Mouse (Mus musculus): ENCODE results near the gene Grik4. TPM values are rescaled to one million over a fixed set of nuclear protein-coding genes. Genes with fewer than 3 reads are reported as not detected.
"Not testable (repeated sequence)": the region's sequence is repeated elsewhere in the genome, so short reads cannot be mapped to it uniquely, and the experiment has no call there.

Gene Grik4
- polyA plus RNA-seq, 1 experiment from 2014 or later, result 1.2 TPM

DNA sequence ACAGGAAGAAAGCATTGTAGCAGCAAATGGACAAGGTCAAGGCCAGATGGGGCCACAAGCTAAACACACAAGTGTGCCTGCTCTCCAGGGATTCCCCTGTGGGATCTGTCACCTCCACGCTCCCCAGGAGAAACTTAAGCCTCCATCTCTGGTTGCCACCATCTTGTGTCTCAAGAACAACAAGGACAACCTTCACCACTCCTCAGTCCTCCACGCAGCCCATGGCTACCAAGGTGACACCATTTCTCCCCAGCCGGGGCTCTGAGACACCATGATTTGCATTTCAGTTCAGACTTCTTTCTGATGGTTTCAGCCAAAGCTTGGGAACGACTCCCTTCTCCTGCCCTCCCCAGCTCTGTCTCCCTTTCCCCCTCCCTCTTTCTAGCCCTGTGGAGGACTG is 152.9 kb downstream of the Grik4 start:
- WGBS, result 80% methylated on average over 4 of the region's 4 CpGs
- no peak overlapping the region for H3K27ac ChIP-seq (ENCODE audit: low read depth, low read length)
- H3K4me1 ChIP-seq (ENCODE audit: control insufficient read depth, insufficient read depth, low read length), result peaks cover 4% of the 10 kb centered on the region
- H3K27me3 ChIP-seq (ENCODE audit: control insufficient read depth, insufficient read depth, low read length), result no peaks in the 10 kb centered on the region
- no peaks in the 10 kb centered on the region for H3K36me3 ChIP-seq (ENCODE audit: control insufficient read depth, insufficient read depth, low read length)
- no peak overlapping the region for H3K4me2 ChIP-seq
- H3K9me3 ChIP-seq (ENCODE audit: control insufficient read depth, low read length), result no peaks in the 10 kb centered on the region
- no peak overlapping the region for H3K4me3 ChIP-seq (ENCODE audit: low read depth, low read length)
- no peak overlapping the region for H3K9ac ChIP-seq (ENCODE audit: low read length)
- no peak for DNase-seq (ENCODE audit: low spot score, missing footprints)
- ATAC-seq (ENCODE audit: low FRiP score), result no peak

DNA sequence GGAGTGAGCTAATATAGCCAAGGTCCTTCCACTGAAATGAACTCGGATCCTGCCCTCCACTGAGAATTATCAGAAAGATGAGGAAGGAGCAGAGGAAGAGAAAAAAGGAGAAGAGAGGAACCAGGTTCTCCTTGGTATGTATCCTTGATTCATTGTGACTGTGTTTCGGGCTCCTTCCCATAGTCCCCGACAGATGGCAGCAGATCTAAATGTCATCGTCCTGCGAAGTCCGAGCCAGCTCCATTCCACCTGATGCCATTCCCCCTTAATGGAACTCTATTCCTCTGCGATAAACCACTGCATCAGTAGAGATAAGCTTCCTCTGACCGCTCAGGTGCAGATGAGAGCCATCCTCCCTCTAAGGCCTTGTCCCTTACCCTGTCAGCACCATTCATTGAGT is 155.8 kb downstream of the Grik4 start:
- ATAC-seq (ENCODE audit: low FRiP score), result no peak
- Histone ChIP-seq H3K9me3 (ENCODE audit: control insufficient read depth, low read length) (no peaks in the 10 kb centered on the region), H3K4me2 (no peak overlapping the region), H3K4me1 (ENCODE audit: control insufficient read depth, insufficient read depth, low read length) (peaks cover 4% of the 10 kb centered on the region), H3K4me3 (ENCODE audit: low read depth, low read length) (no peak overlapping the region), H3K36me3 (ENCODE audit: control insufficient read depth, insufficient read depth, low read length) (no peaks in the 10 kb centered on the region), H3K27me3 (ENCODE audit: control insufficient read depth, insufficient read depth, low read length) (no peaks in the 10 kb centered on the region), H3K27ac (ENCODE audit: low read depth, low read length) (no peak overlapping the region), H3K9ac (ENCODE audit: low read length) (no peak overlapping the region)
- peak; percentile 92 for DNase-seq (ENCODE audit: low spot score, missing footprints)
- WGBS, result 30% methylated on average over 8 of the region's 8 CpGs

DNA sequence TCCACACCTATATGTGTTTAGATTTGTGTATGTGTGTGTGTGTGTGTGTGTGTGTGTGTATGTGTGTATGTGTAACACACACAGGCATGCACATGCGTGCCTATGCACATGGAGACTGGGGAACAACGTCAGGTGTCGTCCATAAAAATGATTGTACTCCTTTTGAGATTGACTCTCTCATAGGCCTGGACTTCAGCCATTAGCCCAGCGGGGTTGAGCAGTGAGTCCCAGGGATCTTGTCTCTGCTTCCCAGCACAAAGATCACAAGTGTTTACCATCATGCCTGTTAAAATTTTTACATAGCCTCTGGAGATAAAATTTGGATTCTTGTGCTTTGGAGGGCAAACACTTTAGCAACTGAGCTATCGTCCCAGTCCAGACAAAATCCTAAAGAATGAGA is 157.4 kb downstream of the Grik4 start:
- WGBS, result 89% methylated on average over 5 of the region's 5 CpGs
- H3K4me1 ChIP-seq (ENCODE audit: control insufficient read depth, insufficient read depth, low read length), result no peaks in the 10 kb centered on the region
- H3K27me3 ChIP-seq (ENCODE audit: control insufficient read depth, insufficient read depth, low read length), result no peaks in the 10 kb centered on the region
- ATAC-seq (ENCODE audit: low FRiP score), result no peak
- H3K9me3 ChIP-seq (ENCODE audit: control insufficient read depth, low read length), result no peaks in the 10 kb centered on the region
- no peak for DNase-seq (ENCODE audit: low spot score, missing footprints)
- no peak overlapping the region for H3K9ac ChIP-seq (ENCODE audit: low read length)
- no peaks in the 10 kb centered on the region for H3K36me3 ChIP-seq (ENCODE audit: control insufficient read depth, insufficient read depth, low read length)
- H3K27ac ChIP-seq (ENCODE audit: low read depth, low read length), result no peak overlapping the region
- H3K4me3 ChIP-seq (ENCODE audit: low read depth, low read length), result no peak overlapping the region
- no peak overlapping the region for H3K4me2 ChIP-seq

DNA sequence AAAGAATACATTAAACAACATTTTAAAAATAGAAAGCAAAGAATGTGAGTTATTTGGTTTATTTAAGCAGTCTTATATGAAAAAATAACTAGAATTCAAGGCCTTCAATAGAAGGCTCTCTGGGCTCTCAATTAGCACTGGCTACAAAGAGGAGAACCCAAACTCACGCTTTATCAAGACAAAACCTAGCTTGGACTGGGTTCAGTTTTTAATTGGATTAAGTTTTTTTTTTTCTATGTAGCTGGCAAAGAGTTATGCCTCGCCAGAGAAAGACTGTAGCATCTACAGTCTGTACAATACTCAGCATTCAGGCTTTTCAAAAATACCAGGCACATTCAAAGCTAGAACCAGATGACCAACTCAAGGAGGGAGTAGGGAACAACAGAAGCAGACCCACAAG is 158.0 kb downstream of the Grik4 start:
- no peak for DNase-seq (ENCODE audit: low spot score, missing footprints)

DNA sequence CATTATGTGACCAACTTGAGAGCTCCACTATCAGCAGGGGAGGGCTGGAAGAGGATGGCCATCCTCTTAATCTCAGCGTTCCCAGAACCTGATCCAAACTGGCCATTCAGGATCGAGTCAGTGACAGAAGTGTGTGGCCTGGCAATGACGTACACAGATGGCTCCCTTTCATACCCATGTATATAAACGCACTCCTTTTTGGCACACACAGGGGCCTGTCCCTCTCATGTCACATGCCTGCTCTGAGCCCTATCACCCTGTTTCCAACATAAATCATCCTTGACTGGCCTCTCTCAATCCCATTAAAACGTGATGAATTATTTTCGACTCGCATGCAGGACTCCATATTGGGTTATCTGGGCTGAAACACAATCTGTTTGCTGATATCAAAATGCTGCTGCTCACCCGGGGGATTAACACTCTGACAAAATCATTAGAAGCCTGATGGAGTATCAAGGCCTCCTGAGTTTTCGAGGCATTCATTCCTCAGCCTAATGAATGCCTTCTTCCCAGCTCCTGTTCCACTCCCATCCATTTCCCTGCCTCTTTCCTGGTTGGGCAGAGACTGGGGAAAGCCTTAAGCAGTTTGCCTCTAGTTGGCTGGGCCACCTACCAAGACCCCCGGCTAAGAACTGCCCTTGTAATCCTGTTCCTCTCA is 159.0 kb downstream of the Grik4 start:
- H3K36me3 ChIP-seq (ENCODE audit: control insufficient read depth, insufficient read depth, low read length), result no peaks in the 10 kb centered on the region
- H3K4me1 ChIP-seq (ENCODE audit: control insufficient read depth, insufficient read depth, low read length), result no peaks in the 10 kb centered on the region
- no peak for DNase-seq (ENCODE audit: low spot score, missing footprints)
- H3K4me3 ChIP-seq (ENCODE audit: low read depth, low read length), result no peak overlapping the region
- no peak overlapping the region for H3K4me2 ChIP-seq
- H3K9ac ChIP-seq (ENCODE audit: low read length), result no peak overlapping the region
- 74% methylated on average over 10 of the region's 10 CpGs for WGBS
- no peak overlapping the region for H3K27ac ChIP-seq (ENCODE audit: low read depth, low read length)
- ATAC-seq (ENCODE audit: low FRiP score), result no peak
- no peaks in the 10 kb centered on the region for H3K27me3 ChIP-seq (ENCODE audit: control insufficient read depth, insufficient read depth, low read length)
- no peaks in the 10 kb centered on the region for H3K9me3 ChIP-seq (ENCODE audit: control insufficient read depth, low read length)

More for the DNA sequence above, 158.0 kb downstream of the Grik4 start:
- Histone ChIP-seq H3K27ac (ENCODE audit: low read depth, low read length) (no peak overlapping the region), H3K36me3 (ENCODE audit: control insufficient read depth, insufficient read depth, low read length) (no peaks in the 10 kb centered on the region), H3K9me3 (ENCODE audit: control insufficient read depth, low read length) (no peaks in the 10 kb centered on the region), H3K9ac (ENCODE audit: low read length) (no peak overlapping the region), H3K4me3 (ENCODE audit: low read depth, low read length) (no peak overlapping the region), H3K4me1 (ENCODE audit: control insufficient read depth, insufficient read depth, low read length) (no peaks in the 10 kb centered on the region), H3K4me2 (no peak overlapping the region), H3K27me3 (ENCODE audit: control insufficient read depth, insufficient read depth, low read length) (no peaks in the 10 kb centered on the region)
- ATAC-seq (ENCODE audit: low FRiP score), result no peak
- 69% methylated on average over 2 of the region's 2 CpGs for WGBS

DNA sequence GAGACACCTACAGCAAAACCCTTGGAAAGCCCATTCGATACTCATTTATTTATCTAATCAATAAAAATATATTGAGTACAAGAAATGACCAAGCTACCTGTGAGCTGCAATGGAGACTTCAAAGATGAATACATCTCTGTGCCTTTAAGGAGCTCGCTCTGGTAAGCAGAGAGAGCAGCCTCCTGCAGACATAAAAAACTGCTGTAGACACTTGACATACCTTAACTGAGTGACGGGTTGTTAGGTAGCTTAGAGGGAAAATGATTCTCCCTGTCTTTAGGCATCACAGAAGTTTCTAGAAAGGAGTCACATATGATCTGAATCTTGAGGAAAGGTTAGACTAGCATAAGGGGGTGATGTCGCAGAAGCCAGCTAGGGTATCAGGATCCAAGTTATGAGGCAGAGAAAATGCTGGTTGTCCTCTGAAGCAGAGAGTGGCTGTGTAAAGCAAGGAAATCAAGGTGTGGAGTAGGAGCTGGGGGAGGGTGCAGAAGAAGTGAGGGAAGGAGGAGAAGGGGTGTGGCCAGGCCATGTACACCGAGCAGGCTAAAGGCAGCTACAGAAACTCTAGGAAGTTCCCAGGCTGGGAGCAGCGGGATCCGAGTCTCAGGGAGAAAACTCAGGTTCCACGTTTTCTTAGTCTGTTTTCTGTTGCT is 160.9 kb downstream of the Grik4 start:
- H3K4me2 ChIP-seq, result no peak overlapping the region
- no peaks in the 10 kb centered on the region for H3K4me1 ChIP-seq (ENCODE audit: control insufficient read depth, insufficient read depth, low read length)
- no peak overlapping the region for H3K4me3 ChIP-seq (ENCODE audit: low read depth, low read length)
- H3K27ac ChIP-seq (ENCODE audit: low read depth, low read length), result no peak overlapping the region
- ATAC-seq (ENCODE audit: low FRiP score) (no peak), DNase-seq (ENCODE audit: low spot score, missing footprints) (peak; percentile 44)
- no peaks in the 10 kb centered on the region for H3K27me3 ChIP-seq (ENCODE audit: control insufficient read depth, insufficient read depth, low read length)
- 57% methylated on average over 8 of the region's 8 CpGs for WGBS
- H3K9ac ChIP-seq (ENCODE audit: low read length), result no peak overlapping the region
- H3K9me3 ChIP-seq (ENCODE audit: control insufficient read depth, low read length), result no peaks in the 10 kb centered on the region
- H3K36me3 ChIP-seq (ENCODE audit: control insufficient read depth, insufficient read depth, low read length), result no peaks in the 10 kb centered on the region

DNA sequence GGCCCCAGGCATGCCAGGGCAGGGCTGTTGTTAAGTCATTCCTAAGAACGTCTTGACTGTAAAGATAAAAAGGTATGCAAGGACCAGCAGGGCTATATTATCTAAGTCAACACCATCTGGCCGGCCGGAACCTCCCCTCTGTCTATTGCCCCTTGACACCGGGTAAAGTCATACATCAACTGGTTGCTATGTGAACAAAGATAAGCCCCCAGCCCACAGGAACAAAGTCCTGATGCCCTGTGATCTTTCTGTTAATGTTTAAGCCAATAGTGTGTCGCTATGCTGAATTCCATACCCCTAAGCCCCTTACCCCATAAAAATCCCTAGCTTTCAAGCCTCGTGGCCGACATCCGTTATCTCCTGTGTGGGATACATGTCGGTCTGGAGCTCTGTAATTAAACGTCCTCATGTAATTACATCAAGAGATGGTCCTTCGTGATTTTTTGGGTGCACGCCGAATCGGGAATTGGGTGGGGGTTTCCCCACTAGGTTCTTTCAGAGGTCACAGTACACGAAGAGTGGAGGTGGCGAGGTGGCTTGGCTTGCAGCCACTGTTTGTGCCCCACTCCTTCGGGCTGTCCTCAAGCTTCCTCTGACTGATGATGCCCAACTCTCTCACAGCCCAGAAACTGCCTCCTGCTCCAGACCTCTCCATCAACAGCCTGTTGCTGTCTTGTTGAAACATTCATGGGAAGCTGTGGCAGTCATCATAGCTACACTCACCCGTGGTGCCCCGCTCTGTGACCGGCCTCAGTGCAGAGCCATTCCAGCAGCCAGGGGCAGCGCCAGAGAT is 165.6 kb downstream of the Grik4 start:
- H3K9ac ChIP-seq (ENCODE audit: low read length); DNase-seq (ENCODE audit: low spot score, missing footprints); H3K27me3 ChIP-seq (ENCODE audit: control insufficient read depth, insufficient read depth, low read length); H3K27ac ChIP-seq (ENCODE audit: low read depth, low read length); ATAC-seq (ENCODE audit: low FRiP score); H3K9me3 ChIP-seq (ENCODE audit: control insufficient read depth, low read length); H3K4me3 ChIP-seq (ENCODE audit: low read depth, low read length); H3K36me3 ChIP-seq (ENCODE audit: control insufficient read depth, insufficient read depth, low read length); H3K4me1 ChIP-seq (ENCODE audit: control insufficient read depth, insufficient read depth, low read length); H3K4me2 ChIP-seq: not testable (repeated sequence)
- 75% methylated on average over 21 of the region's 21 CpGs for WGBS

DNA sequence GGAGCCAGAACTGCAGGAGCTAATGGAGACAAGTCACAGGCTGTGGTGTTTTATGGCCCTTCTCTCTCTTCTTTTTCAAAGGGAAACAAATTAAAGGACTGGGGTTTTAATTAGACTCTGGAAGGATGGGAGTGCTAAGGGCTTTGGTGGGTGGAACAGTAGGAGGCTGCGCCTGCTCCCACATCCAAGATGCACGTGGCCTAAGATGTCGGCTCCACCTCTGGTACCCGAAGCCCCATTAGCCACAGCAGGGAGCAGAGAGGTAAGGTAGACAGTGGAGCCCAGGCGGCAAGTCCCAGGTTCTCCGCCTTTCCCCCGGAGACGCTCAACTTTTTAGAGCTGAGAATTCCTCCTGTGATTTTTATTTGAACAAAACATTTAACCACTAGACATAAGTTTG is 166.4 kb downstream of the Grik4 start:
- H3K9me3 ChIP-seq (ENCODE audit: control insufficient read depth, low read length), result no peaks in the 10 kb centered on the region
- no peaks in the 10 kb centered on the region for H3K27me3 ChIP-seq (ENCODE audit: control insufficient read depth, insufficient read depth, low read length)
- DNase-seq (ENCODE audit: low spot score, missing footprints), result no peak
- no peak overlapping the region for H3K4me2 ChIP-seq
- no peak overlapping the region for H3K4me3 ChIP-seq (ENCODE audit: low read depth, low read length)
- 83% methylated on average over 8 of the region's 8 CpGs for WGBS
- H3K36me3 ChIP-seq (ENCODE audit: control insufficient read depth, insufficient read depth, low read length), result no peaks in the 10 kb centered on the region
- ATAC-seq (ENCODE audit: low FRiP score), result no peak
- H3K9ac ChIP-seq (ENCODE audit: low read length), result no peak overlapping the region
- H3K27ac ChIP-seq (ENCODE audit: low read depth, low read length), result no peak overlapping the region
- H3K4me1 ChIP-seq (ENCODE audit: control insufficient read depth, insufficient read depth, low read length), result no peaks in the 10 kb centered on the region; the same call in 1 of the 2 replicates

DNA sequence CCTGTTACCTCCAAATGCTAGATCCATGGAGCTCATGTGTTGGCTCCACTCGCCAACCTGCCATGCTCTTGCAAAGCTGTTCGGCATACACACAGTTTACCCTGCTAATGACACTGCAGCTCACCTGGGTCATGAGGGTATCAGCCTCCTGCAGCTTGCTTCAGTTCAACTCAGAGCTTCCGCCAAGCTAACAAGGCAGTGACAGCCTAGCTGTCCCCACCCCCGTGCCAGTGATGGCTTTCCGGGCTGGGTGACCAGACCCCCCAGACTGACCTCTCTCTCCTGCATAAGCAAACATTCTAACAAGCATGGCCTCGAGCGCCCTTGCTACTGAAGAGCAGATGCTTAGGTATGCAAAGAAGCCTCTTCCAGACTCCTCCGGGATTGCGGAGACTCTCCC is 167.5 kb downstream of the Grik4 start:
- Histone ChIP-seq H3K4me1 (ENCODE audit: control insufficient read depth, insufficient read depth, low read length) (no peaks in the 10 kb centered on the region; the same call in 1 of the 2 replicates), H3K27me3 (ENCODE audit: control insufficient read depth, insufficient read depth, low read length) (no peaks in the 10 kb centered on the region), H3K4me2 (no peak overlapping the region), H3K9me3 (ENCODE audit: control insufficient read depth, low read length) (no peaks in the 10 kb centered on the region), H3K27ac (ENCODE audit: low read depth, low read length) (no peak overlapping the region), H3K4me3 (ENCODE audit: low read depth, low read length) (no peak overlapping the region), H3K9ac (ENCODE audit: low read length) (no peak overlapping the region), H3K36me3 (ENCODE audit: control insufficient read depth, insufficient read depth, low read length) (no peaks in the 10 kb centered on the region)
- ATAC-seq (ENCODE audit: low FRiP score) (no peak), DNase-seq (ENCODE audit: low spot score, missing footprints) (no peak)
- WGBS, result 69% methylated on average over 9 of the region's 9 CpGs
